Mouse (Mus musculus) G1E (cell line): ENCODE data around the gene Wnk4.

Source experiments
- CTCF ChIP-seq: IDR thresholded peaks from 2 replicates; pipeline ENCODE4 v1.5.1; 2012; ENCODE audit warnings: low read depth, low read length, inconsistent platforms, mixed read lengths
- POLR2AphosphoS5 ChIP-seq: IDR thresholded peaks from 2 replicates; pipeline ENCODE4 v1.6.1; 2012; ENCODE audit warnings: low read depth, low read length, inconsistent platforms; ENCODE audit not compliant: insufficient replicate concordance

DNA sequence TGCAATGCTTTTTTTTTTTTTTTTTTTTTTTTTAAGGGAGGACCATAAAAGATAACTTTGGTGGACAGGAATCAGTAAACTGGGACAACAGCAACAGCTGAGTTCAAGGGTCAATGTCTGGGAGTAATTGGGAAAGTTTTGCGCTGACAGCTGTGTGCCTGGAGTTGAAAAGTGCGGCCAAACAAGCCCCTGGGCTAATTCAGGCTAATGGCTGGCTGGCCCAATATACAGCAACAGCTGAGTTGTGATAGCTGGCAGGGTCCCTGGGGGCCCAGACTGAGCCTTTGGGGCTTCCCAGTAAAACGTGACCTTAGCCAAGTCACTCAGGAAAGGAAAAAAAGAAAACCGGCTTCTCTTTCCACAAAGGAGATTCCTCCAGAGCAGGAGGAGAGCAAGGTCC lies 15.3 kb upstream of the Wnk4 start:
- TF ChIP-seq CTCF (no peak), POLR2AphosphoS5 (no peak)
